Mouse (Mus musculus): ENCODE data around the gene Abhd14a. TPM values are rescaled to one million over a fixed set of nuclear protein-coding genes. Genes with fewer than 3 reads are reported as not detected.

The Abhd14a gene
- polyA plus RNA-seq, 1 experiment from 2014 or later, result 41.9 TPM

GRCm38 (mm10) chr9:106454071-106454761 lies 6.7 kb upstream of the Abhd14a start:
- WGBS, result under 1% methylated on average over 13 of the region's 20 CpGs
- H3K9ac ChIP-seq (replicated peaks; ENCODE audit: low read length), result peak overlapping the region; percentile 83
- DNase-seq (ENCODE audit: low spot score) (peak; percentile 56), ATAC-seq (replicated peaks; ENCODE audit: insufficient number of reproducible peaks, low FRiP score, low TSS enrichment, low read depth) (0 out of 2 replicates have a peak, but pooled peaks have one; percentile 0)
- no peaks in the 10 kb centered on the region for H3K27me3 ChIP-seq (ENCODE audit: control insufficient read depth, insufficient read depth, low read length)
- peaks cover 30% of the 10 kb centered on the region for H3K4me1 ChIP-seq (ENCODE audit: control insufficient read depth, insufficient read depth, low read length)
- no peaks in the 10 kb centered on the region for H3K9me3 ChIP-seq (replicated peaks; ENCODE audit: control insufficient read depth, low read length)
- H3K4me2 ChIP-seq (ENCODE audit: low read depth, low read length), result peak overlapping the region; percentile 96
- no peaks in the 10 kb centered on the region for H3K36me3 ChIP-seq (replicated peaks; ENCODE audit: control insufficient read depth, insufficient read depth, low read depth, low read length)
- peak overlapping the region; percentile 84 for H3K4me3 ChIP-seq (ENCODE audit: low read depth, low read length)
- peak overlapping the region; percentile 93 for H3K27ac ChIP-seq (replicated peaks; ENCODE audit: low read depth, low read length)

- Histone ChIP-seq H3K4me3 (ENCODE audit: low read depth, low read length) (peak within 1 kb of the TSS; percentile 84), H3K4me1 (ENCODE audit: control insufficient read depth, insufficient read depth, low read length) (peaks cover 29% of the 10 kb centered on the region), H3K9me3 (replicated peaks; ENCODE audit: control insufficient read depth, low read length) (no peaks in the 10 kb centered on the region), H3K27ac (replicated peaks; ENCODE audit: low read depth, low read length) (peak within 1 kb of the TSS; percentile 93), H3K9ac (replicated peaks; ENCODE audit: low read length) (peak within 1 kb of the TSS; percentile 83), H3K4me2 (ENCODE audit: low read depth, low read length) (peak within 1 kb of the TSS; percentile 96), H3K27me3 (ENCODE audit: control insufficient read depth, insufficient read depth, low read length) (no peaks in the 10 kb centered on the region), H3K36me3 (replicated peaks; ENCODE audit: control insufficient read depth, insufficient read depth, low read depth, low read length) (no peaks in the 10 kb centered on the region)
- under 1% methylated on average over 35 of the region's 74 CpGs for WGBS
- DNase-seq (ENCODE audit: low spot score) (peak; percentile 83), ATAC-seq (replicated peaks; ENCODE audit: insufficient number of reproducible peaks, low FRiP score, low TSS enrichment, low read depth) (peak; percentile 57)
Observed at GRCm38 (mm10) chr9:106453271-106454070, 6.0 kb upstream of the Abhd14a start, which contains the start of gene Pcbp4. Pcbp4 (plus strand) TSS chr9:106453291.

- H3K27ac ChIP-seq (replicated peaks; ENCODE audit: low read depth, low read length), result peak overlapping the region; percentile 93
- 0 out of 2 replicates have a peak, but pooled peaks have one; percentile 1 for ATAC-seq (replicated peaks; ENCODE audit: insufficient number of reproducible peaks, low FRiP score, low TSS enrichment, low read depth)
- no peaks in the 10 kb centered on the region for H3K27me3 ChIP-seq (ENCODE audit: control insufficient read depth, insufficient read depth, low read length)
- DNase-seq (ENCODE audit: low spot score), result peak; percentile 68
- H3K4me1 ChIP-seq (ENCODE audit: control insufficient read depth, insufficient read depth, low read length), result peaks cover 32% of the 10 kb centered on the region
- H3K36me3 ChIP-seq (replicated peaks; ENCODE audit: control insufficient read depth, insufficient read depth, low read depth, low read length), result no peaks in the 10 kb centered on the region
- H3K9me3 ChIP-seq (replicated peaks; ENCODE audit: control insufficient read depth, low read length), result no peaks in the 10 kb centered on the region
- 0% methylated on average over 7 of the region's 7 CpGs for WGBS
- H3K4me2 ChIP-seq (ENCODE audit: low read depth, low read length), result peak overlapping the region; percentile 96
- peak overlapping the region; percentile 83 for H3K9ac ChIP-seq (replicated peaks; ENCODE audit: low read length)
- peak overlapping the region; percentile 84 for H3K4me3 ChIP-seq (ENCODE audit: low read depth, low read length)
Observed at GRCm38 (mm10) chr9:106452821-106453220, 5.3 kb upstream of the Abhd14a start.

- H3K9me3 ChIP-seq (replicated peaks; ENCODE audit: control insufficient read depth, low read length), result no peaks in the 10 kb centered on the region
- peaks cover 29% of the 10 kb centered on the region for H3K4me1 ChIP-seq (ENCODE audit: control insufficient read depth, insufficient read depth, low read length)
- no peaks in the 10 kb centered on the region for H3K27me3 ChIP-seq (ENCODE audit: control insufficient read depth, insufficient read depth, low read length)
- H3K27ac ChIP-seq (replicated peaks; ENCODE audit: low read depth, low read length), result peak overlapping the region; percentile 93; the same call in 1 of the 2 replicates
- DNase-seq (ENCODE audit: low spot score) (no peak), ATAC-seq (replicated peaks; ENCODE audit: insufficient number of reproducible peaks, low FRiP score, low TSS enrichment, low read depth) (no peak)
- H3K4me3 ChIP-seq (ENCODE audit: low read depth, low read length), result peak overlapping the region; percentile 84
- H3K9ac ChIP-seq (replicated peaks; ENCODE audit: low read length), result peak overlapping the region; percentile 83
- peak overlapping the region; percentile 96 for H3K4me2 ChIP-seq (ENCODE audit: low read depth, low read length)
- H3K36me3 ChIP-seq (replicated peaks; ENCODE audit: control insufficient read depth, insufficient read depth, low read depth, low read length), result no peaks in the 10 kb centered on the region
- 34% methylated on average over 6 of the region's 6 CpGs for WGBS
Observed at GRCm38 (mm10) chr9:106452351-106452750, 4.9 kb upstream of the Abhd14a start.

- no peak for DNase-seq (ENCODE audit: low spot score)
- no peak overlapping the region for H3K27ac ChIP-seq (replicated peaks; ENCODE audit: low read depth, low read length)
- no peaks in the 10 kb centered on the region for H3K9me3 ChIP-seq (replicated peaks; ENCODE audit: control insufficient read depth, low read length)
- no peaks in the 10 kb centered on the region for H3K36me3 ChIP-seq (replicated peaks; ENCODE audit: control insufficient read depth, insufficient read depth, low read depth, low read length)
- H3K4me2 ChIP-seq (ENCODE audit: low read depth, low read length), result no peak overlapping the region
- no peaks in the 10 kb centered on the region for H3K27me3 ChIP-seq (ENCODE audit: control insufficient read depth, insufficient read depth, low read length)
- H3K4me3 ChIP-seq (ENCODE audit: low read depth, low read length), result no peak overlapping the region
- WGBS, result 75% methylated on average over 2 of the region's 2 CpGs
- ATAC-seq (replicated peaks; ENCODE audit: insufficient number of reproducible peaks, low FRiP score, low TSS enrichment, low read depth), result no peak
- H3K4me1 ChIP-seq (ENCODE audit: control insufficient read depth, insufficient read depth, low read length), result peaks cover 24% of the 10 kb centered on the region
- no peak overlapping the region for H3K9ac ChIP-seq (replicated peaks; ENCODE audit: low read length)
Observed at GRCm38 (mm10) chr9:106451899-106452298, 4.4 kb upstream of the Abhd14a start.

GRCm38 (mm10) chr9:106451298-106451697 lies 3.8 kb upstream of the Abhd14a start:
- Histone ChIP-seq H3K9ac (replicated peaks; ENCODE audit: low read length) (no peak overlapping the region), H3K4me1 (ENCODE audit: control insufficient read depth, insufficient read depth, low read length) (peaks cover 18% of the 10 kb centered on the region), H3K4me3 (ENCODE audit: low read depth, low read length) (no peak overlapping the region), H3K36me3 (replicated peaks; ENCODE audit: control insufficient read depth, insufficient read depth, low read depth, low read length) (no peaks in the 10 kb centered on the region), H3K27me3 (ENCODE audit: control insufficient read depth, insufficient read depth, low read length) (no peaks in the 10 kb centered on the region), H3K9me3 (replicated peaks; ENCODE audit: control insufficient read depth, low read length) (no peaks in the 10 kb centered on the region), H3K4me2 (ENCODE audit: low read depth, low read length) (no peak overlapping the region), H3K27ac (replicated peaks; ENCODE audit: low read depth, low read length) (no peak overlapping the region; the same call in 1 of the 2 replicates)
- ATAC-seq (replicated peaks; ENCODE audit: insufficient number of reproducible peaks, low FRiP score, low TSS enrichment, low read depth) (no peak), DNase-seq (ENCODE audit: low spot score) (no peak)
- whole genome bisulfite sequencing, result 78% methylated on average over 11 of the region's 11 CpGs

GRCm38 (mm10) chr9:106450661-106451060 lies 3.2 kb upstream of the Abhd14a start:
- DNase-seq (ENCODE audit: low spot score) (peak; percentile 76), ATAC-seq (replicated peaks; ENCODE audit: insufficient number of reproducible peaks, low FRiP score, low TSS enrichment, low read depth) (no peak)
- 12% methylated on average over 9 of the region's 9 CpGs for WGBS
- peak overlapping the region; percentile 38 for H3K27ac ChIP-seq (replicated peaks; ENCODE audit: low read depth, low read length)
- H3K4me2 ChIP-seq (ENCODE audit: low read depth, low read length), result peak overlapping the region; percentile 11
- no peaks in the 10 kb centered on the region for H3K27me3 ChIP-seq (ENCODE audit: control insufficient read depth, insufficient read depth, low read length)
- H3K36me3 ChIP-seq (replicated peaks; ENCODE audit: control insufficient read depth, insufficient read depth, low read depth, low read length), result no peaks in the 10 kb centered on the region
- no peak overlapping the region for H3K4me3 ChIP-seq (ENCODE audit: low read depth, low read length)
- H3K9me3 ChIP-seq (replicated peaks; ENCODE audit: control insufficient read depth, low read length), result no peaks in the 10 kb centered on the region
- H3K9ac ChIP-seq (replicated peaks; ENCODE audit: low read length), result no peak overlapping the region
- peaks cover 16% of the 10 kb centered on the region for H3K4me1 ChIP-seq (ENCODE audit: control insufficient read depth, insufficient read depth, low read length)

GRCm38 (mm10) chr9:106449947-106450346 lies 2.5 kb upstream of the Abhd14a start:
- H3K4me3 ChIP-seq (ENCODE audit: low read depth, low read length), result no peak overlapping the region
- 91% methylated on average over 8 of the region's 8 CpGs for WGBS

More at GRCm38 (mm10) chr9:106449947-106450346, 2.5 kb upstream of the Abhd14a start:
- Histone ChIP-seq H3K9me3 (replicated peaks; ENCODE audit: control insufficient read depth, low read length) (no peaks in the 10 kb centered on the region), H3K4me2 (ENCODE audit: low read depth, low read length) (no peak overlapping the region; the same call in 1 of the 2 replicates), H3K36me3 (replicated peaks; ENCODE audit: control insufficient read depth, insufficient read depth, low read depth, low read length) (no peaks in the 10 kb centered on the region), H3K27me3 (ENCODE audit: control insufficient read depth, insufficient read depth, low read length) (no peaks in the 10 kb centered on the region), H3K27ac (replicated peaks; ENCODE audit: low read depth, low read length) (no peak overlapping the region), H3K4me1 (ENCODE audit: control insufficient read depth, insufficient read depth, low read length) (peaks cover 12% of the 10 kb centered on the region), H3K9ac (replicated peaks; ENCODE audit: low read length) (no peak overlapping the region)
- ATAC-seq (replicated peaks; ENCODE audit: insufficient number of reproducible peaks, low FRiP score, low TSS enrichment, low read depth), result no peak
- DNase-seq (ENCODE audit: low spot score), result no peak
